Mouse (Mus musculus) heart, adult 2 months (tissue): Measurements from ENCODE around the gene Med29. TPM values are rescaled to one million over a fixed set of nuclear protein-coding genes. Genes with fewer than 3 reads are reported as not detected.

Experiments used
- DNase-seq, 2 experiments: peaks; one replicate each; pipeline ENCODE4 v3.0.0; 2021
- H3K27ac ChIP-seq: fragments of 200-600 bp; 2 replicates; pipeline ENCODE4 v1.8.1; 2022
- H3K27me3 ChIP-seq: fragments of 200-500 bp; 2 replicates; pipeline ENCODE4 v1.6.1; 2012; ENCODE audit warnings: mild to moderate bottlenecking, low read length, inconsistent platforms, mixed read lengths; ENCODE audit not compliant: control insufficient read depth, insufficient read depth
- H3K36me3 ChIP-seq: fragments of 200-500 bp; 2 replicates; pipeline ENCODE4 v1.6.1; 2012; ENCODE audit warnings: low read length, inconsistent platforms; ENCODE audit not compliant: control insufficient read depth, insufficient read depth
- H3K4me1 ChIP-seq: fragments of 200-500 bp; 2 replicates; pipeline ENCODE4 v1.6.1; 2011; ENCODE audit warnings: low read length; ENCODE audit not compliant: control insufficient read depth, insufficient read depth
- H3K4me3 ChIP-seq: fragments of 200-600 bp; 2 replicates; pipeline ENCODE4 v1.8.1; 2022
- H3K79me2 ChIP-seq: fragments of 200-500 bp; replicated peaks from 2 replicates; pipeline ENCODE4 v1.6.1; 2012; ENCODE audit warnings: mild to moderate bottlenecking, inconsistent platforms, low read length, moderate library complexity, mixed read lengths; ENCODE audit not compliant: control insufficient read depth, insufficient read depth
- H3K9ac ChIP-seq: fragments of 200-500 bp; 2 replicates; pipeline ENCODE4 v1.6.1; 2012; ENCODE audit warnings: low read depth, mild to moderate bottlenecking, control low read depth, inconsistent platforms, low read length, mixed read lengths
- CTCF ChIP-seq: fragments of 200-600 bp; IDR thresholded peaks from 2 replicates; pipeline ENCODE4 v1.8.1; 2022; ENCODE audit warnings: antibody characterized with exemption, mild to moderate bottlenecking, moderate library complexity
- EP300 ChIP-seq: fragments of 200-500 bp; IDR thresholded peaks from 2 replicates; pipeline ENCODE4 v1.6.1; 2011; ENCODE audit warnings: low read depth, low read length, control low read depth; ENCODE audit not compliant: insufficient read depth
- POLR2A ChIP-seq: fragments of 200-500 bp; IDR thresholded peaks from 2 replicates; pipeline ENCODE4 v1.6.1; 2011; ENCODE audit warnings: mild to moderate bottlenecking, low read depth, low read length, control low read depth; ENCODE audit not compliant: insufficient read depth
- WGBS: fragments of 180-500 bp; shearing (Covaris S2); methylation state at CpG from one replicate; pipeline ENCODE4 v1.1.7; 2018; 5-methylcytosine and 5-hydroxymethylcytosine counted together
- intact Hi-C: fragments of 180-260 bp; cut with DNase I; formaldehyde crosslinking; loops from one replicate; pipeline ENCODE4 v1.15.1; 2025
- polyA plus RNA-seq: library from polyadenylated mRNA; depleted of rRNA; stranded (reverse); fragments of >200 nt; gene quantifications from 2 replicates; pipeline ENCODE4 v1.2.3, GENCODE M21; 2012
- total RNA-seq, 2 experiments: library from RNA; stranded (reverse); gene quantifications; 2 replicates each; pipeline ENCODE4 v1.2.3; 2021

Med29 gene
- total and polyA plus RNA-seq, 3 experiments, result 20.8 to 48.8 (median 21.5) TPM

GRCm38 (mm10) chr7:28368276-28368920, 24.1 kb downstream of the Med29 start:
- Histone ChIP-seq H3K27me3 (no peaks in the 10 kb centered on the region), H3K9ac (no peak overlapping the region), H3K27ac (no peak overlapping the region), H3K4me3 (no peak overlapping the region), H3K4me1 (peaks cover 9% of the 10 kb centered on the region), H3K36me3 (no peaks in the 10 kb centered on the region), H3K79me2 (no peaks in the 10 kb centered on the region; the same call in none of the 2 replicates)
- WGBS, result 86% methylated on average over 16 of the region's 16 CpGs
- intact Hi-C loops, result no loop called here
- TF ChIP-seq EP300, result no peak
- TF ChIP-seq POLR2A, result no peak
- no peak for TF ChIP-seq CTCF
- DNase-seq, result no peak

GRCm38 (mm10) chr7:28367663-28368275, 24.7 kb downstream of the Med29 start:
- Histone ChIP-seq H3K9ac (no peak overlapping the region), H3K79me2 (no peaks in the 10 kb centered on the region; the same call in none of the 2 replicates), H3K36me3 (no peaks in the 10 kb centered on the region), H3K27ac (no peak overlapping the region), H3K27me3 (no peaks in the 10 kb centered on the region), H3K4me3 (no peak overlapping the region), H3K4me1 (peaks cover 9% of the 10 kb centered on the region)
- DNase-seq, result no peak
- intact Hi-C loops, result no loop called here
- 80% methylated on average over 16 of the region's 16 CpGs for WGBS
- TF ChIP-seq EP300 (no peak), CTCF (no peak), POLR2A (no peak)

GRCm38 (mm10) chr7:28362441-28363060, 30.0 kb downstream of the Med29 start:
- Histone ChIP-seq H3K9ac (no peak overlapping the region), H3K27me3 (no peaks in the 10 kb centered on the region), H3K4me1 (peaks cover 2% of the 10 kb centered on the region), H3K27ac (no peak overlapping the region), H3K36me3 (no peaks in the 10 kb centered on the region), H3K4me3 (no peak overlapping the region), H3K79me2 (no peaks in the 10 kb centered on the region)
- intact Hi-C loops, result no loop called here
- no peak for TF ChIP-seq EP300
- no peak for TF ChIP-seq POLR2A
- TF ChIP-seq CTCF, result no peak
- no peak for DNase-seq
- WGBS, result 59% methylated on average over 16 of the region's 16 CpGs

GRCm38 (mm10) chr7:28361647-28362341, 30.7 kb downstream of the Med29 start:
- WGBS, result 87% methylated on average over 20 of the region's 20 CpGs
- Histone ChIP-seq H3K4me1 (peaks cover 5% of the 10 kb centered on the region), H3K4me3 (no peak overlapping the region), H3K79me2 (no peaks in the 10 kb centered on the region), H3K27ac (no peak overlapping the region), H3K9ac (no peak overlapping the region), H3K27me3 (no peaks in the 10 kb centered on the region), H3K36me3 (no peaks in the 10 kb centered on the region)
- intact Hi-C loops, result no loop called here
- DNase-seq, result peak in 1 of 2 experiments; percentile 18
- TF ChIP-seq POLR2A (no peak), CTCF (no peak), EP300 (no peak)

- Histone ChIP-seq H3K9ac (no peak overlapping the region), H3K79me2 (no peaks in the 10 kb centered on the region), H3K36me3 (no peaks in the 10 kb centered on the region), H3K4me3 (no peak overlapping the region), H3K27ac (no peak overlapping the region), H3K27me3 (no peaks in the 10 kb centered on the region), H3K4me1 (peaks cover 8% of the 10 kb centered on the region)
- intact Hi-C loops, result no loop called here
- TF ChIP-seq CTCF (no peak), POLR2A (no peak), EP300 (no peak)
- WGBS, result 80% methylated on average over 6 of the region's 6 CpGs
- peak in 1 of 2 experiments; percentile 21 for DNase-seq
Observed at GRCm38 (mm10) chr7:28360291-28360690, 32.2 kb downstream of the Med29 start.
